Mouse (Mus musculus) heart, postnatal 36 days (tissue): Measurements from ENCODE around the gene Nagk. TPM values are rescaled to one million over a fixed set of nuclear protein-coding genes. Genes with fewer than 3 reads are reported as not detected.
"Not testable (repeated sequence)": the region's sequence is repeated elsewhere in the genome, so short reads cannot be mapped to it uniquely, and the experiment has no call there.

ENCODE experiments used
- DNase-seq, 2 experiments: peaks; one replicate each; pipeline ENCODE4 v3.0.0; 2021 to 2022
- intact Hi-C: fragments of 180-260 bp; cut with DNase I; formaldehyde crosslinking; loops from one replicate; pipeline ENCODE4 v1.15.1; 2025
- total RNA-seq, 2 experiments: library from RNA; stranded (reverse); gene quantifications; 2 replicates each; pipeline ENCODE4 v1.2.3; 2021

The Nagk gene
- total RNA-seq, 2 experiments from 2014 or later: 19.7 to 20.6 TPM

GRCm38 (mm10) chr6:83802033-83802432 is 7.3 kb downstream of the Nagk start:
- intact Hi-C loops: no loop called here
- no peak for DNase-seq

- DNase-seq: no peak
- intact Hi-C loops: no loop called here
Observed at GRCm38 (mm10) chr6:83802846-83803245, 8.1 kb downstream of the Nagk start.

- intact Hi-C loops: no loop called here
- no peak for DNase-seq
Observed at GRCm38 (mm10) chr6:83815801-83816200, 21.0 kb downstream of the Nagk start.

GRCm38 (mm10) chr6:83818996-83819395 is 24.2 kb downstream of the Nagk start:
- intact Hi-C loops: no loop called here
- DNase-seq: no peak

- DNase-seq: no peak
- intact Hi-C loops: no loop called here
Observed at GRCm38 (mm10) chr6:83820727-83821515, 26.1 kb downstream of the Nagk start.

GRCm38 (mm10) chr6:83821856-83822255 is 27.1 kb downstream of the Nagk start:
- no peak for DNase-seq
- intact Hi-C loops: no loop called here

- intact Hi-C loops: loop anchor here (2.0 kb wide), 1 partner anchor 36 kb away; the partner anchor contains the start of gene Nagk
- DNase-seq: peak in 1 of 2 experiments; percentile 3
Observed at GRCm38 (mm10) chr6:83830941-83831605, 36.3 kb downstream of the Nagk start.

- intact Hi-C loops: loop anchor here (2.0 kb wide), 1 partner anchor 37 kb away; the partner anchor contains the start of gene Nagk
- peak; percentile 94 to 97 for DNase-seq
Observed at GRCm38 (mm10) chr6:83831606-83832123, 36.9 kb downstream of the Nagk start, which contains the start of gene Paip2b. Gene Paip2b, minus strand, starts transcription at chr6:83831741.

GRCm38 (mm10) chr6:83832393-83832792 is 37.6 kb downstream of the Nagk start:
- intact Hi-C loops: not testable (repeated sequence)
- peak in 1 of 2 experiments; percentile 8 for DNase-seq

GRCm38 (mm10) chr6:83836826-83837225 is 42.0 kb downstream of the Nagk start:
- no peak for DNase-seq
- intact Hi-C loops: no loop called here

GRCm38 (mm10) chr6:83838046-83838445 is 43.3 kb downstream of the Nagk start:
- intact Hi-C loops: no loop called here
- no peak for DNase-seq

- intact Hi-C loops: no loop called here
- DNase-seq: no peak
Observed at GRCm38 (mm10) chr6:83840086-83840485, 45.3 kb downstream of the Nagk start.

GRCm38 (mm10) chr6:83844913-83845312 is 50.1 kb downstream of the Nagk start:
- intact Hi-C loops: no loop called here
- no peak for DNase-seq

GRCm38 (mm10) chr6:83846141-83846540 is 51.4 kb downstream of the Nagk start:
- no peak for DNase-seq
- intact Hi-C loops: no loop called here

- intact Hi-C loops: no loop called here
- no peak for DNase-seq
Observed at GRCm38 (mm10) chr6:83849446-83849845, 54.7 kb downstream of the Nagk start.

Other genes starting within 250 kb of the Nagk start
- 10 to 100 TPM; 11.9 to 13.8 TPM for gene Stambp, start 222.3 kb upstream of the Nagk start, total RNA-seq
- gene Clec4f, start 138.8 kb upstream of the Nagk start, total RNA-seq: not detected
- gene Cd207, start 117.1 kb upstream of the Nagk start, total RNA-seq: under 1 TPM; 0.79 to 0.83 TPM
- gene Vax2, start 83.7 kb upstream of the Nagk start, total RNA-seq: not detected
- not detected for gene Atp6v1b1, start 52.0 kb upstream of the Nagk start, total RNA-seq
- not detected for gene Ankrd53, start 32.3 kb upstream of the Nagk start, total RNA-seq
- 10 to 100 TPM; 83.1 to 86.0 TPM for gene Tex261, start 19.2 kb upstream of the Nagk start, total RNA-seq
- gene Paip2b, start 36.8 kb downstream of the Nagk start, total RNA-seq: 10 to 100 TPM; 42.7 to 44.8 TPM
- gene Zfp638, start 72.1 kb downstream of the Nagk start, total RNA-seq: 10 to 100 TPM; 52.0 to 54.9 TPM
- 100 to 1,000 TPM; 108 to 112 TPM for gene Dysf, start 213.6 kb downstream of the Nagk start, total RNA-seq